Mouse (Mus musculus) ES-Bruce4 (cell line): ENCODE measurements around the gene Nmb. TPM values are rescaled to one million over a fixed set of nuclear protein-coding genes. Genes with fewer than 3 reads are reported as not detected.
A peak's percentile ranks its signal among the peaks of the same experiment; 100 is the strongest.

Experiments
- H3K27ac ChIP-seq: 2 replicates; pipeline ENCODE4 v1.5.1; 2012; ENCODE audit warnings: low read length, inconsistent platforms; ENCODE audit not compliant: insufficient read depth
- H3K27me3 ChIP-seq: 2 replicates; pipeline ENCODE4 v1.6.1; 2012; ENCODE audit warnings: mild to moderate bottlenecking, low read length, inconsistent platforms; ENCODE audit not compliant: control insufficient read depth, poor library complexity, insufficient read depth, severe bottlenecking
- H3K36me3 ChIP-seq: 2 replicates; pipeline ENCODE4 v1.6.1; 2012; ENCODE audit warnings: inconsistent platforms, mild to moderate bottlenecking, low read length, moderate library complexity; ENCODE audit not compliant: control insufficient read depth, poor library complexity, insufficient read depth, severe bottlenecking
- H3K4me1 ChIP-seq: one replicate; pipeline ENCODE4 v1.8.1; 2011; ENCODE audit warnings: low read length; ENCODE audit not compliant: control insufficient read depth, insufficient read depth
- H3K4me3 ChIP-seq: 2 replicates; pipeline ENCODE4 v1.5.1; 2011; ENCODE audit warnings: low read depth, mild to moderate bottlenecking, low read length
- H3K9ac ChIP-seq: 2 replicates; pipeline ENCODE4 v1.6.1; 2012; ENCODE audit warnings: low read depth, mild to moderate bottlenecking, inconsistent platforms; ENCODE audit not compliant: poor library complexity, severe bottlenecking
- H3K9me3 ChIP-seq: replicated peaks from 2 replicates; pipeline ENCODE4 v1.6.1; 2012; ENCODE audit warnings: mild to moderate bottlenecking, low read length, inconsistent platforms; ENCODE audit not compliant: control insufficient read depth, poor library complexity, insufficient read depth, severe bottlenecking
- CTCF ChIP-seq: IDR thresholded peaks from one replicate; pipeline ENCODE4 v1.8.1; 2011; ENCODE audit warnings: low read depth, low read length
- EP300 ChIP-seq: IDR thresholded peaks from 2 replicates; pipeline ENCODE4 v1.6.1; 2011; ENCODE audit warnings: low read depth, low read length; ENCODE audit not compliant: insufficient read depth
- POLR2A ChIP-seq: IDR thresholded peaks from one replicate; pipeline ENCODE4 v1.8.1; 2011; ENCODE audit warnings: low read length; ENCODE audit not compliant: insufficient read depth
- polyA plus RNA-seq: library from polyadenylated mRNA; stranded (reverse); fragments of >200 nt; gene quantifications from 2 replicates; pipeline ENCODE4 v1.2.4, GENCODE M21; 2011; ENCODE audit warnings: low read depth; ENCODE audit not compliant: missing spikeins, insufficient read depth, insufficient read length

Gene Nmb
- polyA plus RNA-seq, 1 experiment, result 5.2 TPM

DNA sequence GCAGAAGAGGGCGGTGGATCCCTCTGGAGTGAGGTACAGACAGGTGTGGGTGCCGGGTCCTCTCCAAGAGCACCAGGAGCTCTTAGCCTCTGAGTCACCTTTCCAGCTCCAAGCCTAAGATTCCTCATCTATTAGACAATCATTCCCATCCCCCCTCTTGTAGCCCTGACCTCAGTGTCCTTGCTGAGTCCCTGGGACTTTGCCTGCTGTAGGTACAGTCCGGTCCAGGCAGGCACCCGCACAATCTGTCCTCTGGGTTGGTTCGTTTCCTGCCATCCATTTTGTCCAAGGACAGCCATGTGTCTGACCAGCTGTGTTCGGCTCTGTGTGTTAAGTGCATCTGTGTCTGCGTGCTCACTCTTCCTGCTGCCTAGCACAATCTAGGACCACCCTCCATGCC lies 16.3 kb downstream of the Nmb start:
- peak overlapping the region; percentile 71 for H3K27ac ChIP-seq
- no peaks in the 10 kb centered on the region for H3K27me3 ChIP-seq
- peak overlapping the region; percentile 14 for H3K4me3 ChIP-seq
- H3K4me1 ChIP-seq, result peaks cover 2% of the 10 kb centered on the region
- TF ChIP-seq POLR2A (no peak), CTCF (peak; percentile 32), EP300 (peak; percentile 71; the same call in 1 of the 2 replicates)
- H3K36me3 ChIP-seq, result peaks cover 27% of the 10 kb centered on the region
- H3K9ac ChIP-seq, result peak overlapping the region; percentile 2; the same call in 1 of the 2 replicates
- no peaks in the 10 kb centered on the region for H3K9me3 ChIP-seq

DNA sequence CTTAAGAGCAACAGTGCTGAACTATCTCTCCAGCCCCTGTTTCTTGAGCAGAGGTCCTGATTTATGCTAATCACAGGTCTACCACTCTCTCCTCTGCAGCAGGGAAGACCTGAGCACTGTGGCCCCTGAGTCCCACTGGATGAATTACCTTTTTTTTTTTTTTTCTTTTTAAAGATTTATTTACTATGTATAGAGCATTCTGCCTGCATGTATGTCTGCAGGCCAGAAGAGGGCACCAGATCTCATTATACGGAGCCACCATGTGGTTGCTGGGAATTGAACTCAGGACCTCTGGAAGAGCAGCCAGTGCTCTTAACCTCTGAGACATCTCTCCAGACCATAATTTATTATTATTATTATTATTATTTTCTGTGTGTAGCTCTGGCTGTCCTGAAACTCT lies 19.2 kb downstream of the Nmb start:
- H3K4me1 ChIP-seq, result peaks cover 4% of the 10 kb centered on the region
- no peak overlapping the region for H3K27ac ChIP-seq

DNA sequence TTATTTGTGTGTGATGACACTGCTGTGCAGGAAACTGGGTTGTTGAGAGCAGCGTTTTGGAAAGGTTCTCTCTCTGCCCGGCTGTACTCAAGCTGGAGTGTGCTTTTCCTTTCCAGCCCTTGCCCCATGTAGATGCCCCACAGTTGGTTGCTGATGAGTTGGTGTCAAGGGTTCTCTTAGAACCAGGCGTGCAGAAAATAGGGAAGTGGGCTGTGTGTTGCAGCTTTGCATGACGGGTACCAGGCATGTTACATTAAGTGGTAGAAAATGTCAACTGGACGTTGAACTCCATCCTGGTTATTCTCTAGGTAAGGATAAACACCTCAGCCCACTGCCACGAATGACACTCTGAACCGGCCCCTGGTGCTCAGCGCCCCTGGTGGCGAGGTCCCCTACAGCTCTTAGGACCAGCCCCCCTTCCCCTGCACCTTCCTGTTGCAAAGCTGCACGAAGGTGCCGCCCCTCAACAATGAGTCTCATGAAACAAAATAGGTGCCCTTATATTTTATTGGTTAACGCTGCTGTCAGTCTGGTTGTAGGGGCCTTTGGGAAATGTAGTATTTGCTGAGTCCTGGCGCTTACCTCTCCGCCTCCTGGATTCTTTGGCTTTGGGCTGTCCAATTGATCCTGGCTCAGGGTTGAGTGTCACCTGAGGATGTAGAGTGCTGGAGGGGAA lies 21.9 kb downstream of the Nmb start:
- no peaks in the 10 kb centered on the region for H3K36me3 ChIP-seq
- H3K4me1 ChIP-seq, result peaks cover 3% of the 10 kb centered on the region
- no peaks in the 10 kb centered on the region for H3K9me3 ChIP-seq
- TF ChIP-seq CTCF, result peak; percentile 67
- no peak for TF ChIP-seq EP300
- no peak for TF ChIP-seq POLR2A
- H3K27me3 ChIP-seq, result no peaks in the 10 kb centered on the region
- peak overlapping the region; percentile 38 for H3K4me3 ChIP-seq
- no peak overlapping the region for H3K27ac ChIP-seq
- H3K9ac ChIP-seq, result no peak overlapping the region; the same call in 1 of the 2 replicates

More for the DNA sequence above, 19.2 kb downstream of the Nmb start:
- TF ChIP-seq POLR2A (no peak), CTCF (no peak), EP300 (no peak)
- 0 out of 2 replicates have a peak, but pooled peaks cover under 1% of the 10 kb centered on the region for H3K36me3 ChIP-seq
- H3K27me3 ChIP-seq, result no peaks in the 10 kb centered on the region
- no peaks in the 10 kb centered on the region for H3K9me3 ChIP-seq
- H3K4me3 ChIP-seq, result no peak overlapping the region
- H3K9ac ChIP-seq, result no peak overlapping the region

DNA sequence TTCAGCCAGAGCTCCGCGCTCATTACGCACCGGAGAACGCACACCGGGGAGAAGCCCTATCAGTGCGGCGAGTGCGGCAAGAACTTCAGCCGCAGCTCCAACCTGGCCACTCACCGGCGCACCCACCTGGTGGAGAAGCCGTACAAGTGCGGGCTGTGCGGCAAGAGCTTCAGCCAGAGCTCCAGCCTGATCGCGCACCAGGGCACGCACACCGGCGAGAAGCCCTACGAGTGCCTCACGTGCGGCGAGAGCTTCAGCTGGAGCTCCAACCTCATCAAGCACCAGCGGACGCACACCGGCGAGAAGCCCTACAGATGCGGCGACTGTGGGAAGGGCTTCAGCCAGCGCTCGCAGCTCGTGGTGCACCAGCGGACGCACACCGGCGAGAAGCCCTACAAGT lies 29.1 kb downstream of the Nmb start:
- H3K36me3 ChIP-seq, result no peaks in the 10 kb centered on the region
- H3K27me3 ChIP-seq, result no peaks in the 10 kb centered on the region
- TF ChIP-seq EP300, result no peak
- no peak for TF ChIP-seq POLR2A
- TF ChIP-seq CTCF, result no peak
- H3K4me3 ChIP-seq, result peak overlapping the region; percentile 55
- no peaks in the 10 kb centered on the region for H3K9me3 ChIP-seq
- no peaks in the 10 kb centered on the region for H3K4me1 ChIP-seq
- no peak overlapping the region for H3K27ac ChIP-seq
- peak overlapping the region; percentile 2; the same call in 1 of the 2 replicates for H3K9ac ChIP-seq

DNA sequence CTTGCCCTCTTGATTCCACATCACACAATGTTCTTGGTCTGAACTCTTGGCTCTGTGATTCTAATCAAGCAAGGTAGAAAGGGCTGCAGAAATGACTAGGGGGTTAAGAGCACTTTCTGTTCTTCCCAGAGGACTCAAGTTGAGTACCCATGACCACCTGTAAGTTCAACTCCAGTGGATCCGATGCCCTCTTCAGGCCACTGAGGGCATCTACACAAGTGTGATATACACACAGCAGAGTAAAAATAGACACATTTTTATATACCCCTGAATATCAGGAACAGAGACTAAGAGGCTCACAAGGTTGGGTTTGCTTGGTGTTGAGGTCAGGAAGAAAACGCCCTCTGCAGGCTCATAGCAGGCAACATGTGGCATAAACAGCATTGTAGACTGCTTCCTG lies 31.2 kb downstream of the Nmb start:
- H3K27ac ChIP-seq, result no peak overlapping the region
- H3K9ac ChIP-seq, result no peak overlapping the region
- H3K27me3 ChIP-seq, result no peaks in the 10 kb centered on the region
- H3K4me3 ChIP-seq, result no peak overlapping the region
- no peaks in the 10 kb centered on the region for H3K36me3 ChIP-seq
- no peaks in the 10 kb centered on the region for H3K9me3 ChIP-seq
- H3K4me1 ChIP-seq, result no peaks in the 10 kb centered on the region
- TF ChIP-seq POLR2A, result no peak
- no peak for TF ChIP-seq CTCF
- no peak for TF ChIP-seq EP300

DNA sequence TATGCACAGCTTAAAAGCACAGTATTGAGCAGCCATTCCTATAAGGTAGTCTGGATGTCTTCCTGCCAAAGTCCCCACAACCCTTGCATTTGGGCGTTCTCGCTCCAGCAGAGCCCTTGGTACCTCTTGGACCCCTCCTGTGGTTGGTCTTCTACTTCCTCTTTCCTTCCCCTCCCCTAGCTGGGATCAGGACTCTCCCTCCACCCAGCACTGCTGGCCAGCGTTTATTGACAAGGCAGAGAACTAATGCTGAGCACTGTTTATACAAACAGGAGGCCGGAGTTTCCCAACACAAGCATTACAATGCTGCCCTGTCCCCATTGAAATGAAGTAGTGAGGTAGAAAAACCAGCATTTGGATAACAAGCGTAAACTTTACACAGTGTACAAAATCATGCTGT lies 31.8 kb downstream of the Nmb start:
- H3K36me3 ChIP-seq, result no peaks in the 10 kb centered on the region
- no peak overlapping the region for H3K4me3 ChIP-seq
- H3K27me3 ChIP-seq, result no peaks in the 10 kb centered on the region
- no peak overlapping the region for H3K9ac ChIP-seq
- no peak overlapping the region for H3K27ac ChIP-seq
- no peaks in the 10 kb centered on the region for H3K4me1 ChIP-seq
- no peaks in the 10 kb centered on the region for H3K9me3 ChIP-seq
- TF ChIP-seq CTCF (no peak), POLR2A (no peak), EP300 (no peak)
